Mouse (Mus musculus) liver, embryonic 16.5 days (tissue): ENCODE data around the gene Asxl2. TPM values are rescaled to one million over a fixed set of nuclear protein-coding genes. Genes with fewer than 3 reads are reported as not detected.
"Not testable (repeated sequence)": the region's sequence is repeated elsewhere in the genome, so short reads cannot be mapped to it uniquely, and the experiment has no call there.

Source experiments
- ATAC-seq: fragments of 200-750 bp; cut with Nextera tagmentation; 2 replicates; pipeline ENCODE4 v1.8.0; 2017; ENCODE audit warnings: low read depth, mild to moderate bottlenecking, moderate number of reproducible peaks, moderate library complexity
- H3K27ac ChIP-seq: fragments of 300-500 bp; sonication (generic); 2 replicates; pipeline ENCODE4 v1.5.1; 2014; ENCODE audit warnings: mild to moderate bottlenecking, low read length
- H3K27me3 ChIP-seq: fragments of 300-500 bp; sonication (generic); 2 replicates; pipeline ENCODE4 v1.6.1; 2014; ENCODE audit warnings: low read depth, low read length, mixed read lengths; ENCODE audit not compliant: control insufficient read depth, insufficient read depth
- H3K36me3 ChIP-seq: fragments of 300-500 bp; sonication (generic); 2 replicates; pipeline ENCODE4 v1.6.1; 2014; ENCODE audit warnings: mild to moderate bottlenecking; ENCODE audit not compliant: control insufficient read depth, insufficient read depth
- H3K4me1 ChIP-seq: fragments of 300-500 bp; sonication (generic); 2 replicates; pipeline ENCODE4 v1.6.1; 2014; ENCODE audit warnings: low read depth, low read length, mixed read lengths; ENCODE audit not compliant: control insufficient read depth
- H3K4me2 ChIP-seq: fragments of 300-500 bp; sonication (generic); 2 replicates; pipeline ENCODE4 v1.6.1; 2014; ENCODE audit warnings: low read depth, low read length, mixed read lengths
- H3K4me3 ChIP-seq: fragments of 300-500 bp; sonication (generic); 2 replicates; pipeline ENCODE4 v1.5.1; 2014; ENCODE audit warnings: low read depth, mild to moderate bottlenecking, low read length
- H3K9ac ChIP-seq: fragments of 300-500 bp; sonication (generic); 2 replicates; pipeline ENCODE4 v1.6.1; 2014; ENCODE audit warnings: low read depth, low read length
- H3K9me3 ChIP-seq: fragments of 300-500 bp; sonication (generic); replicated peaks from 2 replicates; pipeline ENCODE4 v1.6.1; 2016; ENCODE audit warnings: low read length; ENCODE audit not compliant: control insufficient read depth
- WGBS: fragments of 180-500 bp; shearing (Covaris S2); extraction: QIAGEN DNeasy Blood & Tissue Kit; methylation state at CpG from one replicate; pipeline ENCODE4 v1.1.7; 2014; ENCODE audit not compliant: insufficient replicate concordance; 5-methylcytosine and 5-hydroxymethylcytosine counted together
- polyA plus RNA-seq: library from polyadenylated mRNA; unstranded; fragments of >200 nt; fragmentation: Nextera tagmentation; extraction: Ambion mirVana; gene quantifications from 2 replicates; pipeline ENCODE4 v1.2.1, GENCODE M21; 2015

Asxl2 gene
- polyA plus RNA-seq, 1 experiment from 2014 or later = 10.3 TPM

DNA sequence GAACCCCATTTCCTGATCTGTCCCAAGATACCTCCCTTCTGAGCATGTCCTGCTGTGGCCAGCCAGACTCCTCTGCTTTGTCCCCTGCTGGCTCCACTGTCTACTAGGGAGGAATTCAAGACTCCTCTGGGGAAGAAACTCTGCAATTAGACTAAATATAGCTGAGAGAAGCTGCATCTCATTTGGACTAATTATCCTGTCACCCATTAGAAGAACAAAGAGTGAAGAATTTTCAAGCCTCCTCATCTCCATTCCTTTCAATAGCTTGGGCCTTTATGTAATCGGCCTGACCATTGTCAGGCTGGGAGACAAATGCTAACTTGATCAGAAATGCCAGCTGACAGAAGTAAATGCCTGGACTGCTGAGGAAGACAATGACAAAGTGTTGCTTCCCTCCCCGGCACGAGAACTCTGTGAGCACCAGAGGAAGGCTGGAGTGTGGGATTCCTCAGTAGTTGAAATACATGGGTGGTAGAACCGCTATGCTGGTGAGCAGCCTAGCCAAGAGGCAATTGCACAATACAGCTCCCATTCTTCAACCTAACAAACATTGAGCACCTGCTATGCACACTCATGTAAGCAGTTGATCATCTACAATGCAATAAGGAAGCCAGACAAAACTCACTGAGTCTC lies 92.1 kb downstream of the Asxl2 start:
- Histone ChIP-seq H3K9me3 (no peaks in the 10 kb centered on the region), H3K4me2 (no peak overlapping the region), H3K27ac (no peak overlapping the region), H3K9ac (no peak overlapping the region), H3K4me3 (no peak overlapping the region), H3K4me1 (no peaks in the 10 kb centered on the region), H3K27me3 (no peaks in the 10 kb centered on the region), H3K36me3 (no peaks in the 10 kb centered on the region)
- 65% methylated on average over 4 of the region's 4 CpGs for WGBS
- no peak; the same call in 1 of the 2 replicates for ATAC-seq

DNA sequence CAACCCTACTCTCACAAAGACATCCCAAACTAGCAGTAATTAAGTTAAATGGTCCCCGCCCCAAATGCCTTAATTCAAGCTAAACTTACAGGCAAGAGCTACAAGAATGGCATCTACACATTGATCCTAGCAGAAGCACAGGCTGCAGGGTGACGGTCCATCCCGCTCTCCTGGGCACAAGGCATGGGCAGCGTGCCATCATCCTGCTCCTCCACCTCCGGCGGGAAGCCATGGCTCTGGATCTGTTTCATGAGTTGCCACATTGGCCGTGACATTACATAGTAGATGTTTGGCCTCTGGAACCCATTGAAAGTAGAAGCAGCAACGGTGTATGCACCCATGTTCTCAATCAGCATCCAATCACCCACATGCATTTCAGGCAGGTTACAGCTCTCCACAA lies 95.1 kb downstream of the Asxl2 start:
- not testable (repeated sequence) for H3K27me3 ChIP-seq, ATAC-seq, H3K9me3 ChIP-seq, H3K4me3 ChIP-seq, H3K4me1 ChIP-seq, H3K27ac ChIP-seq, H3K9ac ChIP-seq, H3K36me3 ChIP-seq, H3K4me2 ChIP-seq
- 69% methylated on average over 8 of the region's 8 CpGs for WGBS

DNA sequence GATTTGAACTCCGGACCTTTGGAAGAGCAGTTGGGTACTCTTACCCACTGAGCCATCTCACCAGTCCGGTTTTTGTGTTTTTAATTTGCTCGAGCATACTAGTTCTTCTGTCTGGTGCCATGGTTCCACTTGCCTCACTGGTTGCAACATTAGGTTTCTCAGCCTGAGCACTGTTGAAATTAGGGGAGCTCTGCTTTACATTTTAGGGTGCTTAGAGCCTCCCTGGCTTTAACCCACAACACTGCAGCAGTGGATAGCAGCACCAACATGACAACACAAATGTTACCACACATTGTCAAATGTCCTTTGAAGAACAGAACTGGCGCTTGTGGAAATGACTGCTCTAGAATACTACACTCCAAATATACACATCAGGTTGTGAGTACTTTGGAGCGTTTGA lies 98.9 kb downstream of the Asxl2 start:
- no peak overlapping the region for H3K4me3 ChIP-seq
- H3K4me1 ChIP-seq = no peaks in the 10 kb centered on the region
- ATAC-seq = no peak
- no peaks in the 10 kb centered on the region for H3K36me3 ChIP-seq
- 62% methylated on average over 5 of the region's 5 CpGs for WGBS
- no peaks in the 10 kb centered on the region for H3K9me3 ChIP-seq
- no peak overlapping the region for H3K27ac ChIP-seq
- H3K9ac ChIP-seq = no peak overlapping the region
- H3K4me2 ChIP-seq = no peak overlapping the region
- H3K27me3 ChIP-seq = no peaks in the 10 kb centered on the region

DNA sequence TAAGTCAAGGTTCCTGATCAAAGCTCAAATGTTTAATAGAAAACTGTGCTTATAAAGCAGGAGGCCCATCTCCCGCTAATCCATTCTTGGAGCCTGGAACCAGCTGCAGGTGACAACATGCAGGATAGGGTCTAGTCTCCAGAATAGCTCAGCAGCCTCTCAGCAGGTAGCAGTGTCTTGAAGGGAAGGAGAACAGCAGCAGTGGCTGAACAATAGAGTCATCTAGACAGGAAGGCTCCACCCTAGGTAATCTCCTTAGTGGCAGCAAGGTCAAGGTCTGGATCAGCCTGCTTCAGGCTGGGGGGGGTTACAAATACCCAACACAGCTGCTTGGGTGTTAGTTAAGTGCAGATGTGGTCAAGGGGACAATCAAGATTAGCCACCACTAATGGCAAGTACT lies 108.8 kb downstream of the Asxl2 start:
- ATAC-seq = not testable (repeated sequence)

DNA sequence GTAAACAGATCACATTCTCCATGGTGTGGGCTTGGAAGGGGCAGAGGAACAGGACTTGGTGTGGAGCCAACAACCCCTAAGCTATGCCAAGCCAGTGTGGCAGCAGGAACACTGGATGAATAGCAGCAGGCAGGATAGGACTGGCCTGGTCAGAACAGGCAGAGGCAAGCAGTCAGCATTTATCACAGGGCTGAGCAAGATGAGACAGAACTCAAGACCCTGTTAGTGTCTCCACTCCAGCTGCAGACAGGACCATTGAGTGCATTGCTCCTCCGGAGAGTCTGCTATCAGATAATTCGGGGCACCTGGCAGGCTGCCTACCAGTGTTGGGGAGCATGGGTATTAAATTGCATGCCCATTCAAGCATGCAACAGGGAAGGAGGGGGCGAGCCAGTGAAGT lies 111.0 kb downstream of the Asxl2 start:
- WGBS = 58% methylated on average over 3 of the region's 3 CpGs
- H3K4me1 ChIP-seq = no peaks in the 10 kb centered on the region
- no peaks in the 10 kb centered on the region for H3K36me3 ChIP-seq
- H3K9ac ChIP-seq = no peak overlapping the region
- ATAC-seq = no peak
- no peak overlapping the region for H3K27ac ChIP-seq
- no peak overlapping the region for H3K4me2 ChIP-seq
- H3K4me3 ChIP-seq = no peak overlapping the region
- H3K9me3 ChIP-seq = no peaks in the 10 kb centered on the region
- H3K27me3 ChIP-seq = no peaks in the 10 kb centered on the region

More for the DNA sequence above, 108.8 kb downstream of the Asxl2 start:
- H3K4me3 ChIP-seq, H3K27ac ChIP-seq, H3K4me2 ChIP-seq, H3K9ac ChIP-seq, H3K36me3 ChIP-seq, H3K9me3 ChIP-seq, H3K27me3 ChIP-seq, H3K4me1 ChIP-seq: not testable (repeated sequence)
- WGBS = 78% methylated on average over 1 of the region's 1 CpGs

DNA sequence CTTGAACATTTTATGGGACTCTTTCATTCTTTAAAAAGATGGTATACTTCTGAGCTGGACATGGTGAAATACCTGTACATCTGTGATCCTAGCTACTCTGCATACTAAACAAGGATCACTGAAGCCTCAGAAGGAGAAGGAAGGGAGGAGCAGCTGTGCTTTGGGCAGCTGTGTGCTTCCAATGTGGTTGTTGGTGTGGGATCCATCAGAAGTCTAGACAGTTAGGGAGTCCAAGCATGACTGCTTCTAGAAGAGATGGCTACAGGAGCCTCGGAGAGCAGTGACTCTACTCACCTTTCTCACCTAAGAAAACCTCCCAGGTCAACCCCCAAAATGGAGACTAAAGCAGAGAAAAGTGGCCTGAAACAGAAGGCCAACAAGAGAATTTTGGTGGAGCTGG lies 111.4 kb downstream of the Asxl2 start:
- Histone ChIP-seq H3K27ac (no peak overlapping the region), H3K4me1 (no peaks in the 10 kb centered on the region), H3K27me3 (no peaks in the 10 kb centered on the region), H3K9me3 (no peaks in the 10 kb centered on the region), H3K36me3 (no peaks in the 10 kb centered on the region), H3K4me3 (no peak overlapping the region), H3K9ac (no peak overlapping the region), H3K4me2 (no peak overlapping the region)
- ATAC-seq = no peak
- 61% methylated on average over 1 of the region's 1 CpGs for WGBS

DNA sequence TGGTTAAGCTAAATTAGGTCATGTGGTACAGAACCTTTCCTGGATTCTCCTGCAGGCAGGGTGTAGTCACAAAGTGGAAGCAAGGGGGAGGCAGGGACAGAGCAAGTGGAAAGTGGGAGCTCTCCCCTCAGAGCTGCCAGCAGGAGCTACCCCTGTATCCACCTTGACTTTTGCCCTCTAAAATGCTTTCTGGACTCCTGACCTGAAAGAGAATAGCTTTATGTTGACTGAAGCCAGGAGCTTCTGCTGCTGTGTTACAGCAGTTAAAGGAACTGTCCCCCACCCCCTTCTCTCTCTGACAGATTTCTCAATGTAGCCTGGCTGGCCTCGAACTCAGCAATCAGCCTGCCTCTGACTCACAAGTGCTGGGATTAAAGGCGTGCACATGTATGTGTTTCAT lies 112.9 kb downstream of the Asxl2 start:
- H3K27me3 ChIP-seq = no peaks in the 10 kb centered on the region
- no peak overlapping the region for H3K4me3 ChIP-seq
- no peak overlapping the region for H3K9ac ChIP-seq
- no peak overlapping the region for H3K27ac ChIP-seq
- H3K4me2 ChIP-seq = no peak overlapping the region
- H3K36me3 ChIP-seq = no peaks in the 10 kb centered on the region
- ATAC-seq = peak; percentile 82
- no peaks in the 10 kb centered on the region for H3K9me3 ChIP-seq
- no peaks in the 10 kb centered on the region for H3K4me1 ChIP-seq
- 36% methylated on average over 2 of the region's 2 CpGs for WGBS

DNA sequence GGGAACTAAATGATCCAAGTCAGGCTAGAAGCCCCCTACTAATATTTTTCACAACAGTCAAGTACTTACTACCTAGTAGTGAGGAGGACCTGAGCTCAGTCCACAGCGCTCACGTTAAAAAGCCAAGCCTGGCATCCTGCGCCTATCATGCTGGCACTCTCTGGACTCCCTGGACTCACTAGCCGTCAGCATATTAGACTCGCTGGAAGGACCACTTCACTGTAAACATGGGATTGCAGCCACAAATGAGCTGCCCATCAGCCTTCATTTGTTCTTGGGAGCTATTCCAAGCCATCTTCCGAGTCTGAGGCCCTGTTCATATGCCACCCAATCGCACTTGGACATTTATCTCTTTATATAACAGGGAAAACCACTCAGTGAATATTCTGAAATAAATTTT lies 114.2 kb downstream of the Asxl2 start:
- 75% methylated on average over 7 of the region's 7 CpGs for WGBS

DNA sequence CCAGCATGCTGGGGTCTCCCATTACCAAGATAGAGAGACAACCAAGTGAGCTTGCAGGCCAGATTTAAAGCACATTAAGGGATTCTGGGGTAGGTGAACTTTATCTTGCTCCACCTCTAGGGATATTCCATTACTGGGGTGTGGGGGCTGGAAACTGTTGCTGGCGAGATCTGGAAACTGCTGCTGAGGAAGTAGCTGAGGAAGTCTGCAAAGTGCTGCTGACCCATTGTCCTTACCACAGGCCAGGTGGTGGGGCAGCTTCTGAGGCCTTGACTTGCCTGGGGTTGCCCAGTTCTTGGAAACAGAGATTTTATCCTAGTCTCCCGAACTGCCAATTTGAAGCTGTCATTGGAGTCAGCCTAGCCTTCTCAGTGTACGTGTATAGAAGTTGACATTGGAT lies 118.8 kb downstream of the Asxl2 start:
- Histone ChIP-seq H3K4me2 (no peak overlapping the region), H3K36me3 (no peaks in the 10 kb centered on the region), H3K27me3 (no peaks in the 10 kb centered on the region), H3K9ac (no peak overlapping the region), H3K4me1 (no peaks in the 10 kb centered on the region), H3K9me3 (no peaks in the 10 kb centered on the region), H3K27ac (no peak overlapping the region), H3K4me3 (no peak overlapping the region)
- no peak for ATAC-seq
- WGBS = 31% methylated on average over 3 of the region's 3 CpGs

More for the DNA sequence above, 114.2 kb downstream of the Asxl2 start:
- no peaks in the 10 kb centered on the region for H3K27me3 ChIP-seq
- no peak for ATAC-seq
- no peak overlapping the region for H3K4me2 ChIP-seq
- no peak overlapping the region for H3K4me3 ChIP-seq
- no peaks in the 10 kb centered on the region for H3K4me1 ChIP-seq
- H3K9me3 ChIP-seq = no peaks in the 10 kb centered on the region
- H3K27ac ChIP-seq = no peak overlapping the region
- H3K36me3 ChIP-seq = no peaks in the 10 kb centered on the region
- H3K9ac ChIP-seq = no peak overlapping the region
